Mouse (Mus musculus): Measurements from ENCODE around the gene Usp32. TPM values are rescaled to one million over a fixed set of nuclear protein-coding genes. Genes with fewer than 3 reads are reported as not detected.

Usp32 gene
- polyA plus RNA-seq, 1 experiment from 2014 or later = 7.9 TPM

- no peaks in the 10 kb centered on the region for H3K4me1 ChIP-seq (ENCODE audit: control insufficient read depth, insufficient read depth, low read length)
- H3K36me3 ChIP-seq (ENCODE audit: control insufficient read depth, insufficient read depth, low read length) = no peaks in the 10 kb centered on the region
- DNase-seq (ENCODE audit: low spot score) (no peak), ATAC-seq (ENCODE audit: insufficient read depth, low FRiP score, low TSS enrichment) (no peak)
- H3K4me3 ChIP-seq (ENCODE audit: low read depth, low read length) = no peak overlapping the region
- H3K4me2 ChIP-seq (ENCODE audit: low read depth) = no peak overlapping the region
- no peaks in the 10 kb centered on the region for H3K27me3 ChIP-seq (ENCODE audit: control insufficient read depth, insufficient read depth, low read length)
- H3K9ac ChIP-seq (ENCODE audit: low read length) = no peak overlapping the region
- H3K9me3 ChIP-seq (ENCODE audit: control insufficient read depth, low read length) = no peaks in the 10 kb centered on the region
- no peak overlapping the region for H3K27ac ChIP-seq (ENCODE audit: low read depth, low read length)
These were observed 30.0 kb downstream of the Usp32 start for GRCm38 (mm10) chr11:85109957-85110356.

GRCm38 (mm10) chr11:85107217-85107616 is 32.7 kb downstream of the Usp32 start:
- no peak overlapping the region for H3K4me2 ChIP-seq (ENCODE audit: low read depth)
- H3K9me3 ChIP-seq (ENCODE audit: control insufficient read depth, low read length) = no peaks in the 10 kb centered on the region
- H3K9ac ChIP-seq (ENCODE audit: low read length) = no peak overlapping the region
- no peak for ATAC-seq (ENCODE audit: insufficient read depth, low FRiP score, low TSS enrichment)
- no peak overlapping the region for H3K27ac ChIP-seq (ENCODE audit: low read depth, low read length)
- no peak for DNase-seq (ENCODE audit: low spot score)
- no peaks in the 10 kb centered on the region for H3K27me3 ChIP-seq (ENCODE audit: control insufficient read depth, insufficient read depth, low read length)
- H3K4me1 ChIP-seq (ENCODE audit: control insufficient read depth, insufficient read depth, low read length) = no peaks in the 10 kb centered on the region
- WGBS = 94% methylated on average over 3 of the region's 3 CpGs
- no peaks in the 10 kb centered on the region for H3K36me3 ChIP-seq (ENCODE audit: control insufficient read depth, insufficient read depth, low read length)
- no peak overlapping the region for H3K4me3 ChIP-seq (ENCODE audit: low read depth, low read length)

DNA sequence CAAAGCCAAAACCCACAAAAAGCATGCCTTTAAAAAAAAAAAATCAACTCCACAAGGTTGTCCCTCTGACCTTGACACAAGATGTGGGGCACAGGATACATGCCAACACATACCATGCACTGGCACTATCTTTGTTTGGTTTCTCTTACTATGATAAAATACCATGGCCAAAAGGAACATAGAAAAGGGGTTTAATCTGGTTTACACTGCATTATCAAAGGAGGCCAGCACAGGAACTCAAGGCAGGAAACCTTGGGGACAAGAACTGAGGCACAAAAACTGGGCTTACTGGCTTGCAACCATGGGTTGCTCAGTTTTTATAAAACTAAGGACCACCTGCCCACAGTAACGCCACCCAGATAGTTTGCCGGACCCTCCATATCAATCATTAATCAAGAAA is 34.1 kb downstream of the Usp32 start:
- no peaks in the 10 kb centered on the region for H3K4me1 ChIP-seq (ENCODE audit: control insufficient read depth, insufficient read depth, low read length)
- H3K4me3 ChIP-seq (ENCODE audit: low read depth, low read length) = no peak overlapping the region
- H3K27me3 ChIP-seq (ENCODE audit: control insufficient read depth, insufficient read depth, low read length) = no peaks in the 10 kb centered on the region
- H3K36me3 ChIP-seq (ENCODE audit: control insufficient read depth, insufficient read depth, low read length) = no peaks in the 10 kb centered on the region
- 89% methylated on average over 2 of the region's 2 CpGs for WGBS
- H3K27ac ChIP-seq (ENCODE audit: low read depth, low read length) = no peak overlapping the region
- DNase-seq (ENCODE audit: low spot score) (no peak), ATAC-seq (ENCODE audit: insufficient read depth, low FRiP score, low TSS enrichment) (no peak)
- H3K9ac ChIP-seq (ENCODE audit: low read length) = no peak overlapping the region
- H3K9me3 ChIP-seq (ENCODE audit: control insufficient read depth, low read length) = no peaks in the 10 kb centered on the region
- H3K4me2 ChIP-seq (ENCODE audit: low read depth) = no peak overlapping the region

- 69% methylated on average over 2 of the region's 2 CpGs for WGBS
- H3K9ac ChIP-seq (ENCODE audit: low read length) = no peak overlapping the region
- no peaks in the 10 kb centered on the region for H3K9me3 ChIP-seq (ENCODE audit: control insufficient read depth, low read length)
- ATAC-seq (ENCODE audit: insufficient read depth, low FRiP score, low TSS enrichment) = no peak
- no peak overlapping the region for H3K27ac ChIP-seq (ENCODE audit: low read depth, low read length)
- no peaks in the 10 kb centered on the region for H3K36me3 ChIP-seq (ENCODE audit: control insufficient read depth, insufficient read depth, low read length)
- H3K4me1 ChIP-seq (ENCODE audit: control insufficient read depth, insufficient read depth, low read length) = no peaks in the 10 kb centered on the region
- H3K4me2 ChIP-seq (ENCODE audit: low read depth) = no peak overlapping the region
- DNase-seq (ENCODE audit: low spot score) = no peak
- no peaks in the 10 kb centered on the region for H3K27me3 ChIP-seq (ENCODE audit: control insufficient read depth, insufficient read depth, low read length)
- no peak overlapping the region for H3K4me3 ChIP-seq (ENCODE audit: low read depth, low read length)
These were observed 36.2 kb downstream of the Usp32 start for GRCm38 (mm10) chr11:85103763-85104162.

DNA sequence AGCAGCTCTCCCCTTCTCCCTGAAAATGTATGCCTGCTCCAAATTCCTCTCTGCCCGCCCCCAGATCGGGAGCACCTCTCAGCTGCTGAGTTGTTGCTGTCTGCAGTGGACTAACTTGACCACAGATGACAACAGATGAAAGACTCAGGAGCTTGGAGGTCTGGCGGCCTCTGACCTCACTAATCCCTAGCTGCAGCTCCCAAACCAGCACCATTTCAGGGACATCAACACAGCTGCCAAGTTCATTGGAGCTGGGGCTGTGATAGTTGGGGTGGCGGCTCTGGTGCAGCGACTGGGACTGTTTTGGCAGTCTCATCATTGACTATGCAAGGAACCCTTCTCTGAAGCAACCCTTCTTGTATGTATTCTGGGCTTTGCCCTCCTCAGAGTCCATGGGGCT is 44.8 kb downstream of the Usp32 start:
- Histone ChIP-seq H3K9ac (ENCODE audit: low read length) (no peak overlapping the region), H3K27ac (ENCODE audit: low read depth, low read length) (no peak overlapping the region), H3K4me1 (ENCODE audit: control insufficient read depth, insufficient read depth, low read length) (no peaks in the 10 kb centered on the region), H3K9me3 (ENCODE audit: control insufficient read depth, low read length) (no peaks in the 10 kb centered on the region), H3K27me3 (ENCODE audit: control insufficient read depth, insufficient read depth, low read length) (no peaks in the 10 kb centered on the region), H3K4me3 (ENCODE audit: low read depth, low read length) (no peak overlapping the region), H3K4me2 (ENCODE audit: low read depth) (no peak overlapping the region), H3K36me3 (ENCODE audit: control insufficient read depth, insufficient read depth, low read length) (no peaks in the 10 kb centered on the region)
- WGBS = 64% methylated on average over 5 of the region's 5 CpGs
- no peak for DNase-seq (ENCODE audit: low spot score)
- ATAC-seq (ENCODE audit: insufficient read depth, low FRiP score, low TSS enrichment) = no peak

- H3K27me3 ChIP-seq (ENCODE audit: control insufficient read depth, insufficient read depth, low read length) = no peaks in the 10 kb centered on the region
- DNase-seq (ENCODE audit: low spot score) = no peak
- H3K27ac ChIP-seq (ENCODE audit: low read depth, low read length) = no peak overlapping the region
- H3K4me3 ChIP-seq (ENCODE audit: low read depth, low read length) = no peak overlapping the region
- no peaks in the 10 kb centered on the region for H3K9me3 ChIP-seq (ENCODE audit: control insufficient read depth, low read length)
- H3K9ac ChIP-seq (ENCODE audit: low read length) = no peak overlapping the region
- no peak for ATAC-seq (ENCODE audit: insufficient read depth, low FRiP score, low TSS enrichment)
- H3K36me3 ChIP-seq (ENCODE audit: control insufficient read depth, insufficient read depth, low read length) = no peaks in the 10 kb centered on the region
- no peak overlapping the region for H3K4me2 ChIP-seq (ENCODE audit: low read depth)
- no peaks in the 10 kb centered on the region for H3K4me1 ChIP-seq (ENCODE audit: control insufficient read depth, insufficient read depth, low read length)
These were observed 53.7 kb downstream of the Usp32 start for GRCm38 (mm10) chr11:85086253-85086652.

- H3K4me2 ChIP-seq (ENCODE audit: low read depth) = no peak overlapping the region
- H3K4me3 ChIP-seq (ENCODE audit: low read depth, low read length) = no peak overlapping the region
- DNase-seq (ENCODE audit: low spot score) (no peak), ATAC-seq (ENCODE audit: insufficient read depth, low FRiP score, low TSS enrichment) (no peak)
- H3K27ac ChIP-seq (ENCODE audit: low read depth, low read length) = no peak overlapping the region
- no peak overlapping the region for H3K9ac ChIP-seq (ENCODE audit: low read length)
- H3K36me3 ChIP-seq (ENCODE audit: control insufficient read depth, insufficient read depth, low read length) = no peaks in the 10 kb centered on the region; the same call in 1 of the 2 replicates
- H3K9me3 ChIP-seq (ENCODE audit: control insufficient read depth, low read length) = no peaks in the 10 kb centered on the region
- H3K27me3 ChIP-seq (ENCODE audit: control insufficient read depth, insufficient read depth, low read length) = no peaks in the 10 kb centered on the region
- 95% methylated on average over 4 of the region's 4 CpGs for WGBS
- H3K4me1 ChIP-seq (ENCODE audit: control insufficient read depth, insufficient read depth, low read length) = no peaks in the 10 kb centered on the region
These were observed 72.1 kb downstream of the Usp32 start for GRCm38 (mm10) chr11:85067871-85068270.

DNA sequence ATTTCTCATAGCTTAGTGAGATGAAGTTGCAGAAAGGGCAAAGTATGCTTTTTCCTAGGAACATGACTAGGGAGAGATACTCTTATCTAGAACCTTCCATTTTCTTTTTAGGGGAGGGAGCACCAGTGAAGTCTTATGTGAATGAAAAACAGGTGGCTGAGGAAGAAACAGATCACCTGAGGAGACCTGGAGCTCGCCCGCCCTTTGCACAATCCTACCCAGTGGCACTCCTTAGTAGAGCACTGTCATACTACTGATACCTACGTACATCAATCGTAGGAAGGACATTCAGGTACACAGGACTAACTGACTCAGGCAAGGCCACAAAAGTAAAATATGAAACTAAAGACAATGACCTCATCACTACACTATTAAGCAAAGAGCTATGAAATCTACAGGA is 81.4 kb downstream of the Usp32 start:
- no peak overlapping the region for H3K9ac ChIP-seq (ENCODE audit: low read length)
- H3K9me3 ChIP-seq (ENCODE audit: control insufficient read depth, low read length) = no peaks in the 10 kb centered on the region
- 91% methylated on average over 4 of the region's 4 CpGs for WGBS
- H3K36me3 ChIP-seq (ENCODE audit: control insufficient read depth, insufficient read depth, low read length) = no peaks in the 10 kb centered on the region
- no peaks in the 10 kb centered on the region for H3K27me3 ChIP-seq (ENCODE audit: control insufficient read depth, insufficient read depth, low read length)
- ATAC-seq (ENCODE audit: insufficient read depth, low FRiP score, low TSS enrichment) (no peak), DNase-seq (ENCODE audit: low spot score) (no peak)
- no peak overlapping the region for H3K4me2 ChIP-seq (ENCODE audit: low read depth)
- H3K4me3 ChIP-seq (ENCODE audit: low read depth, low read length) = no peak overlapping the region
- no peak overlapping the region for H3K27ac ChIP-seq (ENCODE audit: low read depth, low read length)
- H3K4me1 ChIP-seq (ENCODE audit: control insufficient read depth, insufficient read depth, low read length) = no peaks in the 10 kb centered on the region

DNA sequence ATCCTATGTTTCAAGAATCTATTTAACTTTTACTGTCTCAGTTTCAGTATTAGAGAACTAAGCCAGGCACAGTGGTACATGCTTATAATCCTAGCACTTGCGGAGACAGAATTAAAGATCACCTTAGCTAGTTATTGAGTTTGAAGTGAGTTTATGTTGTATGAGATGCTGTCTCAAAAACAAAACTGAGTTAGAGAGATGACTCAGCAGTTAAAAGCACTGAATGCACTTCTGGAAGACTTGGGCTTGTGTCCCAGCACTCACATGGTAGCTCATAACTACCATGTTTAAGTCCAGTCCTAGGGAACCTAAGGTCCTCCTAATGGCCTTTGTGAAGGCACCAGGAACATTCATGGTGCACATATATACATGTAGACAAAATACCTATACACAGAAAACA is 82.4 kb downstream of the Usp32 start:
- WGBS = 95% methylated on average over 1 of the region's 1 CpGs
- H3K27me3 ChIP-seq (ENCODE audit: control insufficient read depth, insufficient read depth, low read length) = no peaks in the 10 kb centered on the region
- DNase-seq (ENCODE audit: low spot score) (no peak), ATAC-seq (ENCODE audit: insufficient read depth, low FRiP score, low TSS enrichment) (no peak)
- H3K27ac ChIP-seq (ENCODE audit: low read depth, low read length) = no peak overlapping the region
- H3K9me3 ChIP-seq (ENCODE audit: control insufficient read depth, low read length) = no peaks in the 10 kb centered on the region
- no peak overlapping the region for H3K9ac ChIP-seq (ENCODE audit: low read length)
- no peak overlapping the region for H3K4me2 ChIP-seq (ENCODE audit: low read depth)
- H3K4me1 ChIP-seq (ENCODE audit: control insufficient read depth, insufficient read depth, low read length) = no peaks in the 10 kb centered on the region
- H3K4me3 ChIP-seq (ENCODE audit: low read depth, low read length) = no peak overlapping the region
- no peaks in the 10 kb centered on the region for H3K36me3 ChIP-seq (ENCODE audit: control insufficient read depth, insufficient read depth, low read length)

All from neural tube, embryonic 11.5 days (tissue).